Mouse (Mus musculus): ENCODE results near the gene Cbl.

DNA sequence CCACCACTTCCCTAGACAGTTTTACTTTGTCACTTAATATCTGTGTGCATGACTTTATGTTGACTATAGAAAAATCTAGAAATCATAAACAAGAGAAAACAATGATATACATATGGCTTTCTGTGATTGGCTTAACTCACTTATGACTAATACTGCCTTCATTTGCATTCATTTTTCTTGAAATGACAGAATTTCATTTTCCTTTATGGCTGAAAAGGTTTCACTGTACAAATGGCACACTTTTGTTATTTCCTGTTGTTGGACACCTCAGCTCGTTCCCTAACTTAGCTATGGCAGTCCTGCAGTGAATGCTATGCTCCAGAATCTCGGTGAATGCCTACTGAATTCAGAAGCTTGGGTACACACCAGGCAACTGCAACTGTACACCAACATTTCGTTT, 41.5 kb downstream of the Cbl start:
- TF ChIP-seq CTCF (IDR thresholded peaks at IDR 0.05; ENCODE audit: borderline replicate concordance, extremely low read depth, insufficient read depth, insufficient read length), result no peak
- TF ChIP-seq POLR2A (IDR thresholded peaks at IDR 0.05; ENCODE audit: borderline replicate concordance, extremely low read depth, insufficient read depth, insufficient read length, poor library complexity, severe bottlenecking), result no peak
